Mouse (Mus musculus) liver, embryonic 14.5 days (tissue): Measurements from ENCODE around the gene Ccdc83.

ENCODE experiments used
- CTCF ChIP-seq: IDR thresholded peaks from 2 replicates; pipeline ENCODE4 v1.5.1; 2016; ENCODE audit warnings: antibody characterized with exemption, low read depth, control low read depth
- EP300 ChIP-seq: IDR thresholded peaks from 2 replicates; pipeline ENCODE4 v1.6.1; 2016; ENCODE audit warnings: antibody characterized with exemption, low read depth

DNA sequence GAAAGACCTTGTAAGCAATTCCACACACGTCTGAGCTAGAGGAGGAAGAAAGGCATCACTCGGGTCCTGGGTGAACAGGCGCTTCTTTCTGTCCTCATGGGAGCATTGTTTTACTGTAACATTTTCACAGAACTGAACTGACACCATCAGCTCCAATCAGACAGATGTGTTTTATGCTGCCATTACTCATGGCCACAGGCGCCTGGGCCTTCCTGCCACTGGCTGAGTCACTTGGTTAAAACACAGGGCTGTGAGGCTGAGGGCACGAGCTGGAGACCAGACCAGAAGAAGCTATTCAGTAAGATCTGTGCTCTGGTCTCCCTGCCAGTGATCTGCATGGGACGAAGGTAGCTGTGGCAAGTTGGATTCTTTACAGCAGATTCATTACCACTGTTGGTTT lies 42.4 kb upstream of the Ccdc83 start:
- TF ChIP-seq CTCF (no peak), EP300 (no peak)
